Mouse (Mus musculus) lung, postnatal 36 days (tissue): ENCODE data around the gene Syt12.

ENCODE experiments used
- DNase-seq: peaks from one replicate; pipeline ENCODE4 v3.0.0; 2022; ENCODE audit warnings: mixed read lengths

The Syt12 gene

DNA sequence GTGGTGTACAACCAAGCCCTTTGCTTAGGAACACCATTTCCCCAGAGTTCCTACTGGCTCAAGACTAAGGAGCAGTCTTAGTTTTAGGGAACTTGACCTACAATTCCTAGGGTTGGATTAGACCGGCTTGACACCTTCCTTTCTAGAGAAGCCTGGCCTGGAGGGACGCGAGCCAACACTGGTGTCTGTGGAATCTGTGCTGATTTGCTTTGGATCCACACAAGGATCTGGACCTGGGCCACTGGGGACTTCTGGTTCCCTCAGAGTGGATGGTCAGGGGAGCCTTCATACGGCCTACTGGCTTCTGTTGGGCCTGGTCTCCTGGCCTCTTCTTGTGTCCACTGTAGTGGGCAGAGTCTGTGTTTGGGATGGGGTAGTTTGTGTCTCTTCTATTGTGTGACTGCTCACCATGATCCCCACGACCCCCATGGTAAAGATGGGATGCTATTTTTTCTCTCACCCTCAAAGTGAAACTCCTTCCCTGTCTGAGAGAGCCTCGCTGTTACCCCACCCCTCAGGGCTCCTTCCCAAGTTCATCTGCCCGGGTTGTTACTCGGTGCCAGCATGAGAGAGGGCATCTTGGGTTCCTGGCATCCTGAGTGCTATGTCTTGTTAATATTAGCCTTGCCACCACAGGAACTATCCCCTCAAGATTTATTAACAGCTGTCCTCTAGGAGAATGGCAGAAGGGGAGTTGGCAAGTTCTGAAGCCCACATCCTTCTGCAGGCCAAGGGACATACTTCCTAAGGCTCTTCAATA is 30.4 kb downstream of the Syt12 start:
- no peak for DNase-seq

DNA sequence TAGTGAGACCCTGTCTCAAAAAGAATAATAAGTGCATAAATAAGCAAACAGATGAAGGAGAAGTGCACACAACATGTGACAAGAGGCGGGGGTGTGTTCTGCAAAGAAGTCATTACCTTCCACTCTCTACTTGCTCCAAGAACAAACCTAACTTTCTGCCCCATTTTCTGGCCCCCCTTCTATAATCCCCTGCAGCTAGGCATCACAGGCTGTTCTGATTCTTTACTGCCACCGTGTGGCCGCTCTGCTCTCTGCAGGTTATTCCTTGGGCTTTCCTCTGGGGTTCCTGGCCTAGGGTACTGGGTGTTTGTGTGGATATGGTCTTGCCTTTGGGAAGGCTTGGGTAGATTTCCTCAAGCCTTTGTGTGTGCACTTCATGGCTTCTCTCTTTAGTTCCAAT is 34.8 kb downstream of the Syt12 start:
- DNase-seq: peak; percentile 88

DNA sequence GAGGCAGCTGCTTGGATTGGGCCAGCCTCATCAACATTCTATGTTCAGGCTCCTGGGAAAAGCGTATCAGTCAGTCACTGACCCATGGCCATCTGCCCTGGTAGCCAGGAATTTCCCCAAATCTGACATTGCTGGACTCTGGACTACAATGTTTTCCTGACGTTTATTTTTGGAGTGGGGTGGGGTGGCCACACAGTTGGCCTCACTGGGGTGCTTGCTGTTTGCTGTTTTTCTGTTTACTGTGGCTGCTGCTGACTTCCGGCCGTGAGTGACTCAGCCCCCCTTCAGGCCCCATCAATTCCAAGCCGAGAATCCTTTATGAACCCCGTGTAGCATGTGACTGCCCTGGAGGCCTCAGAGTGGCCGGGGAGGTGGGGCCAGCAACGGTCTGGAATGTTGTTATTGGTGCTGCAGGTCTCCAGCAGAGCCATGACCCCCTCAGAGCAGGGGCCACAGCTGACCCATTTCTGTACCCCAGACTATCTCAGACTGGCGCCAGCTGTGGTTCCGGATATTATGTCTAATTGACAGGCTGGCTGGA is 35.6 kb downstream of the Syt12 start:
- DNase-seq: peak; percentile 40

DNA sequence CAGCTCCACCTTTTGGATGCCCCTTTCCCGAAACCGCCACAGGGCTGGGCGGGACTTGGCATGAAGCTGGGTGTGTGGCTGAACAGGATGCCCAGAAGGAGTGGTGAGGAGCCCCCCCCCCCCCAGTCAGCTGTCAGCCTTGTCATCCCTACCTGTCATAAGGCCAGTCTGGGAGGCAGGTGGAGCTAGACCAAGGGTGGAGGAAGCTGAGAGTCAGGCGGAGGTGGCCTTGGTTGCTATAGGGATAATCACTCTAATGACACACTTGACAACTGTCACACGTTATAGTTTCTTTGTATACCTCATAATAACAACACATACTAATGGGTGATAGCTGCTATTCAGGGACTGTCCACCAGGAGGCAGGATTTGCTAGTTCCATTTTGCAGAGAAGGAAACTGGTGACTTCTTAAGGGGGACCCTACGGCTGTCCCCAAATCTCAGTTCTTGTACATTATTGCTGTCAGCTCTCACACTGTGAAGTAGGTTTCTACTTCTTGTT is 36.1 kb downstream of the Syt12 start:
- DNase-seq: peak; percentile 80

DNA sequence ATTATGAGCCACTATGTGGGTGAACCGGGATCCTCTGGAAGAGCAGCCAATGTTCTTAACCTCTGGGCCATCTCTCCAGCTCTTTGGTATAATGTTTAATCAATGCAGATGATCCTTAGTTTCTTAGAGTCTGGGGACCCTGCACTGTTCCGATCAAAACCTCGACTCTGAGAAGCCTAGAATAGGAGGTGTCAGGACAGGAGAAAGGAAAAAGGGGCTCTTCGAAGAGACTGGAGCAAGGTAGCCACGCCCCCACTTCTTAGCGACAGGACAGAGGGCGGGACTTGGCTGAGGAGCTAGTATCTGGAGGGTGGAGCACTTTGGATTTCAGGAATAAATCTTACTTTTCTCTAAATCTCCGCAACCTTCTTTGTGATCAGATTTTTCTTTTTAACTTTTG is 37.0 kb downstream of the Syt12 start:
- DNase-seq: peak; percentile 77

DNA sequence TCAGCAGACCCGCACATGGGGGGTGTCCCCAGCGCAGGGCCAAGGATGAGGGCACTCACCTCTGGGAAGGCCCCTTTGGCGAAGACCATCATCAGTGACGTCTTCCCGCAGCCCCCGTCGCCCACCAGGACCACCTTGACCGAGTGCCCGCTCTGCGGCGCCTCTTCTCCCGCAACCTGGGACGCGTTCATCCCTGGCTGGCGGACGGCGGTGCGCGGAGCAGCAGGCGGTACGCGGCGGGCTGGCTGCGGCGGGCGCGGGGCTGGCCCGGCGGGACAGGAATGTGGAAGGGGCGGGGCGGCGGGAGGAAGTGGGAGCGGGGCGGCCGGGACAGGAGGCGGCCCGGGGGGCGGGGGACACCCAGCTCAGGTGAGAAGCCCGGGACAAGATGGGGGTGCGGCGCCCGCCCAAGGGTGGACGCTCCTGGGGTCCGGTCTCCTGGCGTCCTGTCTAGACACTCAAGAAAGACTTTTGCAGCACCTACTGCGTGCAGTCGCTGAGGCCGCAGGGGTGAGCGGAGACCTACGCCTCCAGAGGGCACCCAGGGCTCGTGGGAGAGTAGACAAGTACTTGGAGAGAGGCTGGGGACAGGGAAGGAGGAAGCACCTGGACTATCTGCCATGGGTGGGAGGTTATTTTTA is 38.0 kb downstream of the Syt12 start, which contains the start of gene Rhod:
TSS of gene Rhod (minus strand) at position 272 of the 641 bp plus-strand sequence.
- peak; percentile 76 for DNase-seq

DNA sequence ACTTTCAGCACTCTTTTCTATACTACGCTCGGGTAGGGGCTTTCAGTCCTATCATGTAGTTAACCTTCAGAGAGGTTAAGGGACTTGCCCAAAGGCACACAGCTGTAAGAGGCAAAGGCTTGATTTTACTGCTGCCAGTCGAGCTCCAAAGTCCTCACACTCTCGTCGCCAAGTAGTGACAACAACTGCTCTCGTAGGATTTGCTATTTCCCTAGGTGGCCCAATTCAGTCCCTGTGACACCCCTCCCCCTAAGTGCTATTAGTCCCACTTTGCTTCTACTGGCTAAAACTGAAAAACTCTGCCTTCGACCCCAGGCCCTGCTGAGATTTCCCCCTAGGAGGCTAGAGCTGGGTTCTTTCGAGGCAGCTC is 38.5 kb downstream of the Syt12 start:
- no peak for DNase-seq

DNA sequence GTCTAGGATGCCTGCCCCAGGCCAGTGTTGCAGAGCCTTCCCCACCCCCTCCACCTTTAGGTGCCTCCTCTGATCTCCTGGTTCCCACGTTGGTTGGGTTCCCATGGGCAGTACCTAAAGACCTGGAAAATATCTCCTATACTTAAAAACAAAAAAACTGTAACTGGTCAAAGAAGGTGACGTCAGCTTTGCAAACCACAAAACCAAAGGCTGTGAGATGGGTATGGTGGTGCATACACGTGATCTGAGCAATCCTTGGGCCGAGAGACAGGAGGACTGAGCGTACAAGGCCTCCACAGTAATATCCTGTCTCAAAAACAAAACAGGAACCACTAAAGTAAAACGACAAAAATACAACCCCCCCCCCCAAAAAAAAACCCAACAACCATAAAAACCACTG is 39.4 kb downstream of the Syt12 start:
- DNase-seq: no peak

DNA sequence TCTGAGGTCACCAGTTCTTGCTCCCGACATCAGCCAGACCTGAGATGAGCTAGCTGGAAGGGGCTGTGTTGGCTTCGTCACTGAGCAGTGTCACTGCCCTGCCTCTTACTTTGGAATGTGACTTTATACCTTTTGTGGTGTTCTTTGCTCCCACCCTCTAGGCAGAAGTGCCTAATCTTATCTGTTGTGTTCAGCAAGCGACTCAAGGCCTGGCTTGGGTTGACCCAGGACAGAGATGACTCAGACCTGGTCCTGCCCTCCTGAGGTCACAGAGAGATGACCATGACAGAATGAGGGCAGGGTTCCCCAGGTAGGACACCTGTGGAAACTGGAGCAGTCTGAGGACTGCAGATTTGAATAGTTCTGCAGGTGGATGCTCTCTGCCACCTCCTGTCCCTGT is 41.0 kb downstream of the Syt12 start:
- no peak for DNase-seq

DNA sequence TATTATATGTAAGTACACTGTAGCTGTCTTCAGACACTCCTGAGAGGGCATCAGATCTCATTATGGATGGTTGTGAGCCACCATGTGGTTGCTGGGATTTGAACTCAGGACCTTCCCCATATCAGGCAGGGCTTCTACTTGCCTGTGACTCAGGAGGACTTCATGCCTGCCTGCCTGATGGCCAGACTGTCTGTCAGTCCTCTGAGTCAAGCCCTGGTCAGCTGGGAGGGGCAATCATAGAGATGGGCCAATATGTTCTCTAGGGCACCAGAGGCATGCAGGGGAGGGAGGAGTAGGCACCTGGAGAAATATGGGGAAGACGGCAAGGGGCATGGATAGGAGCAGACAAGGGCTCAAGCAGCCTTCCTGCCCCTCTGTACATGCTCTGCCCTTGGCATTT is 42.2 kb downstream of the Syt12 start:
- DNase-seq: no peak

DNA sequence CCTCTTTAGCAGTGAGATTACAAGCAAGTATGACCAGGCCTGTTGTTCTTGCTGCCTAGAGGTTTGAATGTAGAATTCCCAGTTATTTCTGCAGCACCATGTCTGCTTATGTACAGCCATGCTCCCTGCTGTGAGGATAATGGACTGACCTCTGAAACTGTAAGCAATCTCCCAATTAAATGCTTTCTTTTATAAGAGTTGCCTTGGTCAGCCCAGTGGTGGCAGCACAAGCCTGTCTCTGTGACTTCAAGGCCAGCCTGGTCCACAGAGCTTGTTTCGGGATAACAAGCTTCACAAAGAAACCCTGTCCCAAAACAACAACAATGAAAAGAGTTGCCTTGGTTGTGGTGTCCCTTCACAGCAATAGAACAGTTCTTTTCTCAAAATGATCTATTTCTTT is 43.5 kb downstream of the Syt12 start:
- DNase-seq: no peak

DNA sequence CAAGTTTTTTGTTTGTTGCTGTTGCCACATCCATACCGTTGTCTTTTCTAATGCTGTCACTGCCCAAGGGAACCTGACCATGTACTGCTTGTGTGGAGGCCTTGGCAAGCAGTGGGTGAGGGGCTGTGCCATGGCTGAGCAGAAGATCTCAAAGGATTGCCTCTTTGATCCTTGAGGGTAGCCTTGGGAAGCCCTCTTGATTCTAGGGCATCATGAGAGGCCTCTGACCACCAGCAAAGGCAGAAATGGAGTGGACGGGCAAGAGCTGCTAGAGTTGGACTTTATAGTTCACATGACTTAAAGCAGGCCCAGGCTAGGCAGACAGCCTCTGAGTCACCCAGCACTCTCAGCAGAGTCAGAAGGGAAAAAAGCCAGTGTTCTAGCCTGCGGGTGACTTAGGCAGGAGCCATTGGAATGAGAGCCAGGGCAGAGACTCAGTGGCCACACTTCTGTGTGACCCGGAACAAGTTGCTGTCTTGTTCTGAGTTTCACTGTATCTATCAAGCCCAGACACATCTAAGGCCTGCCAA is 47.1 kb downstream of the Syt12 start:
- no peak for DNase-seq

DNA sequence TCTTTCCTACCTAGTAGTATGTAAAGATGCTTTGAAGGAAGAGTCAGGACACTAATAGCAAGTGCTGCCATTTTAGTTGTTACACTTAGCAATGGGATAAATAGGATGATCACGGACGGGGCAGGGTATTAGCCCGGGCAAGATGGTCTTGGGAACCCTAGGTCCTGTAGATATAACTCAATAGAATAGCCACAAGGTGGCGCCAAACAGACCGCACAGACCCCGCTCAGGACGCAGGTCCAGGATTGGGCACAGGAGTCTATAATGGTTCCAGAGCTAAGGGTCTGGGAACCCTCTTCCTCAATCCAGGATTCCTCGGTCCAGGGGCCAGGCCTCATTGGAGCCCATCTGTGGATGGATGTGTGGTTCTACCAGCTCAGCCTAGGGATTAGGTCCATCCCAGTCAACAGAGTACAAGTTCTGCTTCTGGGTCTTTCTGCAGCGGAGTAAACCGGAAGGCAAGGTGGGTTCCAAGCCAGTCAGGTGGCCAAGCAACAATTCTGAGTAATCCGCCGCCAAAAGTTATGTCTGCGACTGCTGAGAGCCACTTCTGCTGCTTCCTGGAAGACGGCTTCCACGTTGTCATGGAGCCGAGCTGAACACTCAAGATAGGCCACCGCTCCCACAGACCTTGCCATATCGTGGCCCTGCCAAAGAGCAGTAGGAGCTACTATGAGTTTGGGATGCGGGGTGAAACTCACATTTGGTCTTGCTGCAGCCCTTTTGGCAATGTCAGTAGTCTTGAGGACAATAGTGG is 51.5 kb downstream of the Syt12 start:
- DNase-seq: peak; percentile 73

DNA sequence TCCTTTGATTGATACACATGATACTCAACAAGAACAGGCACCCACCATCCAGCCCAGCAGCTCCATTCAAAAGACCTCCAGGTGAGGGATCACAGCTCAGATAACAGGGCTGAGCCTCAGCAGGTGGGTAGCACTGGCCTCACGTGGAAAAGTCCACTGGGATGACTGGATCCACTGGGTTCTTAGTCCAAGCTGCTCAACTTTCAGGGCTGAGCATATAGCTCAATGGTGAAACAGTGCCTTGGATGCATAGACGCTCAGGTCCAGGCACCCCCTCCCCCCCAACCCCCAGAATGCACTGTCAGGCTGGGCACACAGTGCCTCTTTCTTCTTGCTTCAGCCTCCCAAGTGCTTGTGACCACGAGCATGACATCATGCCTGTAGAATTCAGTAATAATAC is 54.2 kb downstream of the Syt12 start:
- no peak for DNase-seq

DNA sequence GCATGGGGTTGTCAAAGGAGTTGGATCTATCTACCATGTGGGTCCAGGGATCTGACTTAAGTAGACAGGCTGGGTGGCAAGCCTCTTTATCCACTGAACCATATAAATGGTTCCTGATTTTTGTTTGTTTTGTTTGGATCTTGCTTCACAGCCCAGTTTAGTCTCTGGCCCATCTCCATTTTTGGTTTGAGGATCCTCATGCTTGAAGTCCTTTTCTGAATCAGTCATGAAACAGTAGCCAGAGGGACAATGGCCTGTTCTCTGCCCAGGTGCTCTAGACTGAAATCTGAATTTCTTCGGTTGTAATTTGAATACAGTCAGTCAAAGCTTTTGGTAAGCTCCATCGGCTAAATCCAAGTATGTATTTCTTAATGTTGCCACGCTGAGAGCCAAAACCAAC is 54.7 kb downstream of the Syt12 start:
- DNase-seq: no peak

DNA sequence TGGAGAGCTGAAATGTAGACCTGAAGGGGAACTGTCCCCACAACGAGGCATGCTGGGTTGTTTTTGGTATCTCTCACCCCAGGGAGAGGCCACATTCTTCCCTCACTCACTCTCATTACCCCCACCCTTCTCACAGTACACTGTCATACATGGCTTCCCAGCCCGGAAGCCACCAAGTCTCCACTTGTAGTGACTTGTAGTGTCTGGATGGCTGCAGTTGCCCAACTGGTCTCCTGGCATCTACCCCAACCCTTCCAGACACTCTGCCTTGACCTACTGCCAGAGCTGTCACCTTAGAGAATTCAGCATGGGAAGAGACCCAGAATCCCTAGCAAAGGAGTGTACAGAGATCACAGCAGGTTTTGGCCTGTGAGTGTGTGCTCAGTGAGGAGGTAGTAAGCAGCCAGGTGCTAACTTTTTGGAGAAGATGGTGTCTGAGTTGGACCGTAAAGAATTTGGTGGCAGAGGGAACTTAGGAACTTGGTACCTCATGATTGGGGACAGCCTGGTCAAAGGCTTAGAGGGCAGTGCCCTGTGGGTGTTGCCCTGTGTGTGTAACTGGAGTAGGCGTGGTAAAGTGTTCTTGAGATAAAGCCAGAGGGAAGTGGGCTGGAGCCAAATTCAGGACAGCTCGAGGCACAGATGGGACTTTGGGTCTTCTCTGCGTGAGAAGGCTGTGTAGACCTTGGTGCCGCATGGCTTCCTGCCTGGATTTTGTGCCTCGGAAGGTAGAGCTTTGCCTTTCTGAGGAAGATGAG is 56.9 kb downstream of the Syt12 start:
- DNase-seq: peak; percentile 47

DNA sequence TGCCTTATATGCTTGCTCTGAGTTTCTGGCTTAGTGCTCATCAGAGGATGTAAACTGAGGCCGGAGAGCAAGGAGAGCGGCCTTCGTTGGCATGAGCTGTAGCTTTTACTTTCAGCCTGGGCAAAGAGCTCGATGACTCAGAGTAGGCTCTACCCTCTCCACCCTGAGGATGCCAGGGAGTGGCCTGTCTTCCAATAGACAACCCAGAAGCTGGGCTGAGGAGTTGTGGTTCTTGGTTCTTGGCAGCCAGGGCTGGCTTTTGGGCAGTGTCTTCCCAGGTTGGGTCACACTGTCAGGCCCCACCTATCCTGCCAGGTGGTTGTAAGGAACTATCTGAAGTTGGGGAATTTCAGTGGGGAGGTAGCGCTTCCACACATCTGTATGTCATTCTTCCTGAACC is 57.5 kb downstream of the Syt12 start:
- no peak for DNase-seq

DNA sequence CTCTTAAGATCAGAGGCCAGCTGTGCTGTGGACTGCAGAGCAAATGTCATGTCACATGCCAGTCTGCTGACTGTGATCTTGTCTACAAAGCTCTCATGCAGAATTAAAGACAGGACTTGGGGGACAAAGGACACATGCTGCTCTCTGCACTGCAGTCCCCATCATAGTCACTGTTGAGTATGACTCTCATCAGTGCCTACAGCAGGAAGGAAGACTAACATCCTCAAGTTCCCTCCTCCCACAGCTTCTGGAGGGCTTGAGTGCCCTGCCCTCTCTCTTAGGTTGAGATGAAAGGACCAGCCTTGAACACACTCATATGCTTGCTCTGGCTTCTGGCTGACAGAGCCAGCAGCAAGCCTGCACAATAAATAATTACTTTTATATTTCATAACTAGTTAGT is 59.5 kb downstream of the Syt12 start:
- no peak for DNase-seq

DNA sequence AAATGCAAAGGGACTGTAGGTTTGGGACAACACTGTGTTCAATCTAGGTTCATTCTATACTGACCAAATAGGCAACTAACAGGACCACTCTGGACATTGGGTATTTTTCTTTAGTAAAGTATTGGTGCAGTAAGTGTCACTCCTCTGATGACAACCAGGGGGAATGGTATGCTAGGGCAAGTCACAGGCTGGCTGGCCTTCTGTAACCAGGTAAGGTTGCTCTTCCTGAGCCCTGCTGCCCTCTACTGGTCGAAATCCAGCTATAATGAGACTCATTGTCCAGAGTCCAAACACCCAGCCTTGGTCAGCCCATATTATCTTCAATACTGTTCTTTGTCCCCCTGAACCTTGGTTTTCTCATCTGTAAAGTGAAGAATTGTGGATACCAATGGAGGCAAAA is 60.1 kb downstream of the Syt12 start:
- DNase-seq: peak; percentile 94

DNA sequence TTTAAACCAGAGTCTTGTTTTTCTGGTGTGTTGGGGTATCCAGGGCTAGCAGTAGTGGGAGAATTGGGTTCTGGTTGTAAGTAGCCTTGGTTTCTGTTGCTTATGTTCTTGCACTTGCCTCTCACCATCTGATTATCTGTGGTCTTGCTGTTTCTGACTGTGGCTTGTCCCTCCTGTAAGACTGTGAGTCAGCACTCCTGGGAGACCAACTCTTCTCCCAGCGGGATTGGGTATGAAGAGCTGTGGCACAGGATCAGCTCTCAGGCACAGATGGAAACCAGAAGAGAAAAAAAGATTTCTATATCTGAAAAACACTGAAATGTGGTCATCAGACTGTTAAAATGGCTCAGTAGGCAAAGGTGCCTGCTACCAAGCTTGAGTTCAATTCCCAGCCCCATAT is 62.6 kb downstream of the Syt12 start:
- DNase-seq: no peak

DNA sequence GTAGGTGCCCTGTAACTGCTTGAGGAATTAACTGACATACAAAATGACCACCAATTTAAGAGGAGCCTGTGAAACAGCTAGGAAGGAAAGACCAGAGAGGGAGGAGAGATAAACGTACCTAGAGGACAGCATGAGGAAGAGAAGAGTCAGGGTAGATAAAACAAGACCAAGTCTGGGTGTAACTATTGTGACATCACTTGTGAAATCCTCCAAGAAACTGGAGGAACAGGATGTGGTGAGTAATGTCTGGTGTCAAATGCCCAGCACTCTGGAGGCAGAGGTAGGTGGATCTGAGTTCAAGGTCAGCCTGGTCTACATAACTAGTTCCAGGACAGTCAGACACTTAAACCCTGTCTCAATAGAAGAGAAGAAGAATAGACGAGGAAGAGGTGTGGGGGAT is 68.2 kb downstream of the Syt12 start:
- peak; percentile 54 for DNase-seq

DNA sequence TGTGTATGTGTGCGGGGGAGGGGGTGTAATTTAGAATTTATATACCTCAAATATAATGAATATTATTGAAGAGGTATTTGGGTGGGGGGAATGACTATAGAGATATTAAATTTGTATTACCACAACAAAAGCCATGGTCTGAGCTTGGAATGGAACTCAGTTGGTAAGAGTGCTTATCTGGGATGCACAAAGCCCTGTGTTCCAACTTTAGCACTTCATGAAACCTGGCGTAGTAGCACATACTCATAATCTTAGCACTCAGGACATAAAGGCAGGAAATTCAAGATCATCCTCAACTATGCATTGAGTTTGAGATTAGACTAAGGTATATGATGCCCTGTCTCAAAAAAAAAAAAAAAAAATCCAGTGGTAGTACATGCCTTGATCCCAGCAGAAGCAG is 72.4 kb downstream of the Syt12 start:
- DNase-seq: no peak

DNA sequence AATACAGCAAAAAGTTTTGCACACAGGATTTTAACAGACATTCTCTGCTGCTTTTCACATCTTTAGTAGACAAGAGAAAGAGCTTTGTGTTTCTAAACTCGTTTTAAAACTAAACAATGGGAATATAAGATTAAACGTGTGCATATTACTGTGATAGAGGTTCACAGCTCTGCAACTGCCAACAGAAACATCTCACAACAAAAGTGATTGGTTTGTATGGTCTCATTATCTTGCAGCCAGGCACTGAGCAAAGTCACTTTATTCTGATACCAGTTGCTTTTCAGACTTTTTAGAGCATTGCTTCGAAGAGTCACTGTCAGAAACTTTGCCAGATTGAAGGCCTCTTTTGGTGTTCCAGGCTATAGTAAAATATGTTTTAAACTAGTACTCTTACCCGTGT is 78.3 kb downstream of the Syt12 start:
- no peak for DNase-seq
